Mouse (Mus musculus): ENCODE results near the gene Alpl. TPM values are rescaled to one million over a fixed set of nuclear protein-coding genes. Genes with fewer than 3 reads are reported as not detected.

Alpl gene
- total and polyA plus RNA-seq, 2 experiments from 2014 or later = 15.3 to 17.5 TPM

GRCm38 (mm10) chr4:137819487-137819886, 23.3 kb upstream of the Alpl start:
- WGBS = 31% methylated on average over 2 of the region's 2 CpGs
- no peaks in the 10 kb centered on the region for H3K4me1 ChIP-seq (ENCODE audit: insufficient read depth, low read length)
- H3K4me3 ChIP-seq (ENCODE audit: low read length) = no peak overlapping the region
- DNase-seq (ENCODE audit: low spot score) (peak; percentile 48), ATAC-seq (0 out of 2 replicates have a peak, but pooled peaks have one; percentile 29)
- no peak for TF ChIP-seq CTCF (IDR thresholded peaks at IDR 0.05; ENCODE audit: low read depth)
- no peak overlapping the region for H3K27ac ChIP-seq
- no peaks in the 10 kb centered on the region for H3K36me3 ChIP-seq (ENCODE audit: insufficient read depth, low read length)
- H3K27me3 ChIP-seq (ENCODE audit: insufficient read depth, low read length) = no peaks in the 10 kb centered on the region
- H3K9me3 ChIP-seq (ENCODE audit: low read length) = no peaks in the 10 kb centered on the region
- no peak overlapping the region for H3K9ac ChIP-seq (replicated peaks; ENCODE audit: low read length)
- H3K4me2 ChIP-seq (ENCODE audit: low read depth, low read length) = no peak overlapping the region

GRCm38 (mm10) chr4:137818341-137818740, 22.2 kb upstream of the Alpl start:
- no peak overlapping the region for H3K27ac ChIP-seq
- H3K27me3 ChIP-seq (ENCODE audit: insufficient read depth, low read length) = no peaks in the 10 kb centered on the region
- H3K9ac ChIP-seq (replicated peaks; ENCODE audit: low read length) = no peak overlapping the region
- no peak overlapping the region for H3K4me2 ChIP-seq (ENCODE audit: low read depth, low read length)
- no peak overlapping the region for H3K4me3 ChIP-seq (ENCODE audit: low read length)
- H3K36me3 ChIP-seq (ENCODE audit: insufficient read depth, low read length) = no peaks in the 10 kb centered on the region
- 95% methylated on average over 3 of the region's 3 CpGs for WGBS
- DNase-seq (ENCODE audit: low spot score) = no peak
- no peaks in the 10 kb centered on the region for H3K9me3 ChIP-seq (ENCODE audit: low read length)
- TF ChIP-seq CTCF (IDR thresholded peaks at IDR 0.05; ENCODE audit: low read depth) = no peak
- no peaks in the 10 kb centered on the region for H3K4me1 ChIP-seq (ENCODE audit: insufficient read depth, low read length)
- no peak for ATAC-seq

GRCm38 (mm10) chr4:137816216-137816615, 20.0 kb upstream of the Alpl start:
- Histone ChIP-seq H3K27ac (no peak overlapping the region), H3K4me1 (ENCODE audit: insufficient read depth, low read length) (no peaks in the 10 kb centered on the region), H3K4me2 (ENCODE audit: low read depth, low read length) (no peak overlapping the region), H3K4me3 (ENCODE audit: low read length) (no peak overlapping the region), H3K27me3 (ENCODE audit: insufficient read depth, low read length) (no peaks in the 10 kb centered on the region), H3K9me3 (ENCODE audit: low read length) (no peaks in the 10 kb centered on the region), H3K9ac (replicated peaks; ENCODE audit: low read length) (no peak overlapping the region), H3K36me3 (ENCODE audit: insufficient read depth, low read length) (no peaks in the 10 kb centered on the region)
- 74% methylated on average over 7 of the region's 7 CpGs for WGBS
- DNase-seq (ENCODE audit: low spot score) (no peak), ATAC-seq (no peak)
- TF ChIP-seq CTCF (IDR thresholded peaks at IDR 0.05; ENCODE audit: low read depth) = no peak

GRCm38 (mm10) chr4:137815473-137815872, 19.3 kb upstream of the Alpl start:
- no peaks in the 10 kb centered on the region for H3K36me3 ChIP-seq (ENCODE audit: insufficient read depth, low read length)
- no peak overlapping the region for H3K4me2 ChIP-seq (ENCODE audit: low read depth, low read length)
- TF ChIP-seq CTCF (IDR thresholded peaks at IDR 0.05; ENCODE audit: low read depth) = no peak
- ATAC-seq (no peak), DNase-seq (ENCODE audit: low spot score) (no peak)
- no peaks in the 10 kb centered on the region for H3K27me3 ChIP-seq (ENCODE audit: insufficient read depth, low read length)
- H3K4me1 ChIP-seq (ENCODE audit: insufficient read depth, low read length) = no peaks in the 10 kb centered on the region
- 84% methylated on average over 3 of the region's 3 CpGs for WGBS
- H3K27ac ChIP-seq = no peak overlapping the region
- no peak overlapping the region for H3K4me3 ChIP-seq (ENCODE audit: low read length)
- H3K9me3 ChIP-seq (ENCODE audit: low read length) = no peaks in the 10 kb centered on the region
- H3K9ac ChIP-seq (replicated peaks; ENCODE audit: low read length) = no peak overlapping the region

GRCm38 (mm10) chr4:137814140-137814539, 18.0 kb upstream of the Alpl start:
- H3K4me1 ChIP-seq (ENCODE audit: insufficient read depth, low read length) = no peaks in the 10 kb centered on the region
- TF ChIP-seq CTCF (IDR thresholded peaks at IDR 0.05; ENCODE audit: low read depth) = no peak
- WGBS = 78% methylated on average over 7 of the region's 7 CpGs
- DNase-seq (ENCODE audit: low spot score) (no peak), ATAC-seq (no peak)
- H3K36me3 ChIP-seq (ENCODE audit: insufficient read depth, low read length) = no peaks in the 10 kb centered on the region
- H3K9me3 ChIP-seq (ENCODE audit: low read length) = no peaks in the 10 kb centered on the region
- no peak overlapping the region for H3K4me3 ChIP-seq (ENCODE audit: low read length)
- no peak overlapping the region for H3K4me2 ChIP-seq (ENCODE audit: low read depth, low read length)
- H3K27ac ChIP-seq = no peak overlapping the region
- no peak overlapping the region for H3K9ac ChIP-seq (replicated peaks; ENCODE audit: low read length)
- H3K27me3 ChIP-seq (ENCODE audit: insufficient read depth, low read length) = no peaks in the 10 kb centered on the region

- no peak overlapping the region; the same call in 1 of the 2 replicates for H3K27ac ChIP-seq
- no peaks in the 10 kb centered on the region for H3K4me1 ChIP-seq (ENCODE audit: insufficient read depth, low read length)
- no peak for DNase-seq (ENCODE audit: low spot score)
- WGBS = 60% methylated on average over 13 of the region's 13 CpGs
- no peak for TF ChIP-seq CTCF (IDR thresholded peaks at IDR 0.05; ENCODE audit: low read depth)
- no peak overlapping the region for H3K4me3 ChIP-seq (ENCODE audit: low read length)
- no peak overlapping the region for H3K4me2 ChIP-seq (ENCODE audit: low read depth, low read length)
- no peaks in the 10 kb centered on the region for H3K36me3 ChIP-seq (ENCODE audit: insufficient read depth, low read length)
- no peak overlapping the region for H3K9ac ChIP-seq (replicated peaks; ENCODE audit: low read length)
- H3K9me3 ChIP-seq (ENCODE audit: low read length) = no peaks in the 10 kb centered on the region
- ATAC-seq = no peak
- no peaks in the 10 kb centered on the region for H3K27me3 ChIP-seq (ENCODE audit: insufficient read depth, low read length)
Measured at GRCm38 (mm10) chr4:137812946-137813708, 16.9 kb upstream of the Alpl start.

GRCm38 (mm10) chr4:137809999-137810398, 13.8 kb upstream of the Alpl start:
- TF ChIP-seq CTCF (IDR thresholded peaks at IDR 0.05; ENCODE audit: low read depth) = no peak
- Histone ChIP-seq H3K36me3 (ENCODE audit: insufficient read depth, low read length) (no peaks in the 10 kb centered on the region), H3K27me3 (ENCODE audit: insufficient read depth, low read length) (no peaks in the 10 kb centered on the region), H3K4me3 (ENCODE audit: low read length) (no peak overlapping the region), H3K4me2 (ENCODE audit: low read depth, low read length) (no peak overlapping the region), H3K9ac (replicated peaks; ENCODE audit: low read length) (no peak overlapping the region), H3K27ac (no peak overlapping the region), H3K9me3 (ENCODE audit: low read length) (no peaks in the 10 kb centered on the region), H3K4me1 (ENCODE audit: insufficient read depth, low read length) (no peaks in the 10 kb centered on the region)
- 76% methylated on average over 4 of the region's 4 CpGs for WGBS
- ATAC-seq (no peak), DNase-seq (ENCODE audit: low spot score) (no peak)

All from hindbrain, postnatal 0 days (tissue).